Mouse (Mus musculus) kidney, postnatal 4 days (tissue): ENCODE data around the gene Ptprd.
"Not testable (repeated sequence)": the region's sequence is repeated elsewhere in the genome, so short reads cannot be mapped to it uniquely, and the experiment has no call there.

Source experiments
- DNase-seq, 2 experiments: peaks; one replicate each; pipeline ENCODE4 v3.0.0; 2021; ENCODE audit warnings: mixed read lengths in 2 of 2

Ptprd gene

GRCm38 (mm10) chr4:76443553-76443952 lies 1768.2 kb downstream of the Ptprd start:
- DNase-seq, result no peak

- peak; percentile 66 to 74 for DNase-seq
Observed at GRCm38 (mm10) chr4:76440791-76441364, 1770.9 kb downstream of the Ptprd start.

GRCm38 (mm10) chr4:76438496-76439079 lies 1773.2 kb downstream of the Ptprd start:
- no peak for DNase-seq

GRCm38 (mm10) chr4:76438068-76438467 lies 1773.7 kb downstream of the Ptprd start:
- no peak for DNase-seq

GRCm38 (mm10) chr4:76435920-76436319 lies 1775.8 kb downstream of the Ptprd start:
- no peak for DNase-seq

GRCm38 (mm10) chr4:76429769-76430168 lies 1782.0 kb downstream of the Ptprd start:
- peak; percentile 9 to 34 for DNase-seq

- not testable (repeated sequence) for DNase-seq
Observed at GRCm38 (mm10) chr4:76427036-76427435, 1784.7 kb downstream of the Ptprd start.

- DNase-seq, result no peak
Observed at GRCm38 (mm10) chr4:76425230-76425575, 1786.6 kb downstream of the Ptprd start.

GRCm38 (mm10) chr4:76424324-76425229 lies 1787.2 kb downstream of the Ptprd start:
- DNase-seq, result peak; percentile 23 to 39

- no peak for DNase-seq
Observed at GRCm38 (mm10) chr4:76422113-76422512, 1789.6 kb downstream of the Ptprd start.

- no peak for DNase-seq
Observed at GRCm38 (mm10) chr4:76419641-76420040, 1792.1 kb downstream of the Ptprd start.

GRCm38 (mm10) chr4:76417676-76418075 lies 1794.1 kb downstream of the Ptprd start:
- no peak for DNase-seq

- DNase-seq, result no peak
Observed at GRCm38 (mm10) chr4:76415624-76416023, 1796.1 kb downstream of the Ptprd start.

GRCm38 (mm10) chr4:76414591-76414990 lies 1797.2 kb downstream of the Ptprd start:
- no peak for DNase-seq

GRCm38 (mm10) chr4:76410053-76410452 lies 1801.7 kb downstream of the Ptprd start:
- no peak for DNase-seq

- no peak for DNase-seq
Observed at GRCm38 (mm10) chr4:76409159-76409558, 1802.6 kb downstream of the Ptprd start.

GRCm38 (mm10) chr4:76405862-76406454 lies 1805.8 kb downstream of the Ptprd start:
- DNase-seq, result no peak

GRCm38 (mm10) chr4:76403219-76403618 lies 1808.5 kb downstream of the Ptprd start:
- no peak for DNase-seq

- no peak for DNase-seq
Observed at GRCm38 (mm10) chr4:76387887-76388286, 1823.9 kb downstream of the Ptprd start.

- DNase-seq, result no peak
Observed at GRCm38 (mm10) chr4:76386978-76387824, 1824.6 kb downstream of the Ptprd start.

- no peak for DNase-seq
Observed at GRCm38 (mm10) chr4:76385818-76386217, 1825.9 kb downstream of the Ptprd start.

- DNase-seq, result peak in 1 of 2 experiments; percentile 11
Observed at GRCm38 (mm10) chr4:76380312-76380917, 1831.3 kb downstream of the Ptprd start.
